Mouse (Mus musculus) MN1 (cell line): ENCODE measurements around the gene Igf2bp1.
"Not testable (repeated sequence)": the region's sequence is repeated elsewhere in the genome, so short reads cannot be mapped to it uniquely, and the experiment has no call there.

Experiments
- DNase-seq: peaks from one replicate; pipeline ENCODE4 v3.0.0-alpha.2; 2016; ENCODE audit warnings: low spot score

The Igf2bp1 gene

GRCm38 (mm10) chr11:95959152-95959551 is 46.6 kb downstream of the Igf2bp1 start:
- DNase-seq: no peak

DNA sequence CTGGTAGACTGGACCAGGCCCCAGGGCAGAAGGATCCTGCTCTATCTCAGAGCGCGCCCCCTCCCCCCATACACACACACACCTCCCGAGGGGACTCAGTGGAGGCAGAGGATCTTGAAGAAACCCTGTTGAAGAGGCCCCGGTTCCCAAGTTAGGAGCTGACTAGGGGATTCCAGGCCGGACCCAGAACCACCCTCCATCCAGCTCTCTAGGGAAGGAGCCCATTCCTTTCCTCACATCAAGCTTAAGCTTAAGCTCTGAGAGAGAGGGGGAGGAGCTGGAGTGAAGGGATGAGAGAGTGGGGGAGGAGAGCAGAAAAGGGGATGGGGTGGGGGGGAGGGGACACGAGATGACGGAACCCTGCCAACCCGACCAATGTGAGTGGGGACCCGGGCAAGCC is 47.5 kb downstream of the Igf2bp1 start:
- no peak for DNase-seq

DNA sequence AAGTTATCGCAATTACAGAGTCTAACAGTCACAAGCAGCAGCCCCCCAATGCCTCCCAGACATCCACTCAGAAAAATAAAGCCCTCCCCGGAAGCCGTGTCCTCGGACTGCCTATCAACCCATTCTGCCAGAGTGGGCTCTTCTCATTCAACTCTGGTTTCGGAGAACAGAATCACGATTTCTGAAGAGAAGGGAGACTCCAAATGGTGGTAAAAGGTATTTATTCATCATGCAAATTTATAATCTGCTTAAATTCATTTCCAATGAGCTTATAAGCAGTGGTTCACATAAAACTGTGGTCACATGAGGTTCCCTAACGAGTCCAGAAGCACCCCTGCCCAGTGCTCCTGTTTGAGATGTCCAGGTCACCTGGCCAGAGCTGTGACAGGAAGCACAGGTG is 48.3 kb downstream of the Igf2bp1 start:
- no peak for DNase-seq

DNA sequence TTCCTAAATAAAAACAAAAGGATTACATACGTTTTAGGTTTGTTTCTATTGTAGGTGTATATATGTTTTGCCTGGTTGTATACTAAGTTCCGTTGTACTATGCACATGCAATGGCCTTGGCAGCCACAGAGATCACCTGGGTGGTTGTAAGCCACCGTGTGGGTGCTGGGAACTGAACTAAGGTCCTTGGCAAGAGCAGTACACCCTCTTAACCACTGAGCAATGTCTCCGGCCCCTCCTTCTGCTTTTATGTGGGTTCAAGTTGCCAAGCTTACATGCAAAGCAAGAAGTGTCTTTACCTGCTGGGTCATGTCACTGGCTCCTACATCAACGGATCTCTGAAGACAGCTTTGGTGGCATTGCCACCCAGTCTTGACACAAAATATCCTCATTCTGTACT is 52.4 kb downstream of the Igf2bp1 start:
- no peak for DNase-seq

DNA sequence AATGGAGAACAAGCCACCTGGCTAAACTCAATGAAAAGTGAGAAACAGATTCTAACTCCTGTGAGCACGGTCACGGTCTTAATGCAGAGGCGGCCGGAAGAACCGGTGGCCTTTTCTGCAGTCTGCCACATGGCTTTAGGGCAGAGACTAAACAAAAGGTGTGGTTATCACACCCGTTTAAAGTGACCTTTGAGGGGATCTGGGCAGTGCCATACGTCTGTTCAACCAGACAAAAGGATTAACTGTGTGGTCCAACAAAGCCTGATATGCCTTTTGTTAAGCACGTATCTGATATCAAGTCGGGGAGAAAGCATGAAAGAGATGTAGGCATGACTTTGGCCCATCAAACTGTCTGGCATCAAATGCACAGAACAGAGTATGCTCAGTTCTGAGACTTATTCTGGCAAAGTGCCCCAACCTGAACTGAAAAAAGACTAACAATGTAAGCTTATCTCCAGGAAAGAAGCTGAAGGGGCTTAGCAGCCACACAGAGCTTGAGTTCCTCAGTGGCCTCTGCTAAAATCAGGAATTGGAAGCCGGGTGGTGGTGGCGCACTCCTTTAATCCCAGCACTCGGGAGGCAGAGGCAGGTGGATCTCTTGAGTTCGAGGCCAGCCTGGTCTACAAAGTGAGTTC is 59.8 kb downstream of the Igf2bp1 start:
- no peak for DNase-seq

DNA sequence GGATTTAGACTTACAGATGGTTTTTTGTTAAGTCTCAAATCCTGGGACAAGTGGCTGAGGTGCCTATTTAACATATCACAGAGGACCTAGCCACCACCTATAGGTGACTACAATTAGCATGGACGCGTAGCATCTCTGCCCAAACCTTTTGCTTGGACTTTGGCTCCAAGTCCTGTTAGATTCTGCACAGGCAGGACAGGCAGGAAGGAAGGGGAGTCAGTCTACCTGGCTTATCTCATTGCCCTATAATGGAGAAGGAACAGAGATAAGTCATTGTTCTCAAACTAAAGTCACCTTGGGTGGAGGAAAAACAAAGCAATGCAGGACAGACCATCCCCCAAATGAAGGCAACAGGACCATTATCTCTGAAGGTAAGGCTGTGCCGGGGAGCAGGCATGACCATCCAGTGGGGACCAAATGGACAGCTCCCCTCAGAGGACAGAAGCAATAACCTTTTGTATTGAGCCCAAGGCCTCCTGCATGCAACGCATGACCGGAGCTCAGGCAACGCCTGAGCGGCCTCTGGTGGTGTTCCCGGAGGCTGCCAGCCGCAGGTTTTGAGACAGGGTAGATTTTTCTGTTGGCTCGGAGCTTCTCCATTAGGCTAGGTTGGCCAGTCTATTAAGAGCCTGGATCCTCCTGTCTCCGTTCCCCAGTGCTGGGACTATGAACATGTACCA is 65.8 kb downstream of the Igf2bp1 start:
- DNase-seq: no peak

DNA sequence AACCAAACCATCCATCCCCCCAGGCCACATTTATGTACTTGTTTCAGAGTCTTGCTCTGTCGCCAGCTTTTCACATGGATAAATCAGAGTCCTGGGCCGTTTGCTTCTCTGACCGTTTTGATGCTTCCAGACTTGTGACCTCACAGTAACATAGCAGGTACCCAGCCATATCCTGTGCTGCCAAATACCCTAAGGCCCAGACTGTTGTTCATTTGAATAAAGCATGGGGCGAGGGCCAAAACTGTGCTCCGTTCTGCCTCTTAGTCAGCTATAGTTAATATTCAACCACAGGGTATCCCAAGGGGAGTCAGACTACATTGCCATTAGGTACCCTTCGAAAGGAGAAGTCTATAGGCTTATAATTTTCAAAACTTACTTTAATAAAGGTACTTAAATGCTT is 69.3 kb downstream of the Igf2bp1 start:
- no peak for DNase-seq

DNA sequence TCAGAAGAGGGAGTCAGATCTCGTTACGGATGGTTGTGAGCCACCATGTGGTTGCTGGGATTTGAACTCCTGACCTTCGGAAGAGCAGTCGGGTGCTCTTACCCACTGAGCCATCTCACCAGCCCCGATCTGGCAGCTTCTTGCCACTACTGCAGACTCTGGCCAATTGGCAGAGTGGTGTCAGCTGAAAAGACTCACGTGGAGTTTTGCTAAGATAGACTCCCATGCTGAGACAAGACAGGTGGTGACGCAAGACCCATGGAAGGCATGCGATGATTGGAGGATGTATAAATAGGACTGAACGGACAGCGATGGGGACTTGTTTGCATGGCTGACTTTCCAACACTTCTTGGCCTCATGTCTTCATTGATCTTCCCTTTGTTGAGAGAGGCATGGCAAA is 73.6 kb downstream of the Igf2bp1 start:
- not testable (repeated sequence) for DNase-seq

GRCm38 (mm10) chr11:95926398-95926797 is 79.3 kb downstream of the Igf2bp1 start:
- no peak for DNase-seq

GRCm38 (mm10) chr11:95925976-95926375 is 79.8 kb downstream of the Igf2bp1 start:
- DNase-seq: no peak

- DNase-seq: no peak
These were observed 81.5 kb downstream of the Igf2bp1 start for GRCm38 (mm10) chr11:95924215-95924614.

GRCm38 (mm10) chr11:95923477-95923876 is 82.3 kb downstream of the Igf2bp1 start:
- not testable (repeated sequence) for DNase-seq

GRCm38 (mm10) chr11:95921991-95922621 is 83.6 kb downstream of the Igf2bp1 start:
- DNase-seq: no peak

GRCm38 (mm10) chr11:95916426-95916825 is 89.3 kb downstream of the Igf2bp1 start:
- DNase-seq: no peak

DNA sequence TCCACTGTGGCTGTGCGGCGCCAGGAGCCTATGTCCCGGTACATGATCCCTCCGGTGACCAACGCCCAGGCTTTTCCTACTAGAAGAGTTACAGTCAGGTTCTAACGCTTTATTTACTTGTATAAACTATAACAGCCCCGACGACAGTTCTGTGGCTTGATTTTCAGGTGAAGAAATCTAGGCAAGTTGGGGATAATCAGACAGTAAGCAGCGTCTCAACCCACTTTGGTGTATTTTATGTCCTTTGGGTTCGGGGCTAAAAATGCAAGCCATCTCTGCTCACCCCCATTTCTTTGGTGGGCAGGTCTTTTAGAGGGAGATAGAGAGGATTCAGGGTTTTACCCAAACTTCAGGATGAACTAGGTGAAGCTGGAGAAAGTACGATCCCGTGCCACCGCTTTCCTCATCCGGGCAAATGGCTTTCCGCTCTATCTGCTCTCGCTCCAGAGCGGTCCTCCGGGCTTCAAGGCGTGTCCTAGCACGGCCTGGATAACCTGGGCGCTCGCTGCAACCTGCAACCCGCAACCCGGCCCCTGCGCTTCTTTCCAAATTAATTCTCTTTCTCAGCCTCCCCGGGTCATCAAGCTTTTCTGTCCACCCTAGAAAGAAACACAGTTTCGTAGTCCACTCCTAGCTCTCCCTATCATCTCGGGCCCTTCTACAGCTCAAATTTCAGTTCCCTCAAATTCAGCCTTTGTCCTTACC is 90.6 kb downstream of the Igf2bp1 start:
- DNase-seq: no peak

DNA sequence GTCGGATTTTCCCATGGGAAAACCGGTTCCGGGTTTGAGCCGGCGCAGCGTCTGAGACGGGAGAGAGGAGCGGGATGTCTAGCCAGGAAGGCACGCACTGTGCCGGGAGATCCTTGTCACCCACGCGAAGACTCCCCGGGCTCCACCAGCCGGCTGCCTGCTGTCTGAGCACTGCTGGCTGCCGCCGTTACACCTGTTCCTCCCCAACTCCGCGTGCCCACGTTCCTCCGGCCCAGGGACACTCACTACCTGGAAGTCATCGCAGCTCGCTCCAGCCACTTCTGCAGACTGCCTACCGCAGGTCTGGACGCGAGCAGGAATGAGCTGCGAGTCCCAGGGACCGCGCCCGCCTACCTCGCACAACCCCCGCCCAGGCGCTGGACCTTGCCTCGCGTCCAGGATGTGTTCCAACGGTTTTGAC is 91.2 kb downstream of the Igf2bp1 start, which contains the start of gene B4galnt2:
TSS of gene B4galnt2 (minus strand) at position 321 of the 421 bp plus-strand sequence.
- DNase-seq: peak; percentile 21

- DNase-seq: peak; percentile 55
These were observed 91.7 kb downstream of the Igf2bp1 start for GRCm38 (mm10) chr11:95913959-95914566.

- DNase-seq: no peak
These were observed 94.2 kb downstream of the Igf2bp1 start for GRCm38 (mm10) chr11:95911579-95911978.

DNA sequence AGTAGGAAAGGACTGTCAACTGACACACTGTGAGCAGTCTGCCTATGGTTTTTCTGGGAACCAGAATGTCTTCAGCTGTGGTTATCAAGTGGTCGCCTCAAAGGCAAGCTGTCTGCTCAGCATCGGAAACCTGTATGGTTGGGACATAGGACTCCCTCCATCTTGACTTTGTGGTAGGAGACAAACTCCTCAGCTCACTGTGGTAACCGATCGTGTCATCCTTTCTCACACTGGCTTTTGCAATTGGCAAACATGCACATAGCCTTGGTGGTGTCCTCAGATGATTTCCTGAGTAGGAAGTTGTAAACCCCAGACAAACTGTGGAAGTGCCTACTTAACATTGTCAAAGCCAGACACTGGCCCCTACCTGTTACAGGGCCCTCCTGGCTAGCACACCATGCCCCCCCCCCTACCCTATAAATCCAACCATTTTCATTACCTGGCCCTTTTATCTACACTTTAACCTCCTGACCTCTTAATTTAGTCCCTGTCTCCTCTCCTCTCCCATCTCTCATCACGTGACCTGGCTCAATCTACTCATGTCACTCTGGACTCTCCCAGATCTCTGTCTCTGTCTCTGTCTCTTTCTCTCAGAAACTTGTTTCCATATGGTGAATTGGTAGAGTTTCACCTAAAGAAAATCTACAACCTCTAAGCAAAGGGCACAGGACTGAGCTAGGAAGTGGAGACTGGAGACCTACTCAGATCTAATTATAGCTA is 97.8 kb downstream of the Igf2bp1 start:
- DNase-seq: no peak
